Mouse (Mus musculus): ENCODE results near the gene Msn. TPM values are rescaled to one million over a fixed set of nuclear protein-coding genes. Genes with fewer than 3 reads are reported as not detected.

Gene Msn
- total and polyA plus RNA-seq, 3 experiments = 91.3 to 112 (median 108) TPM

GRCm38 (mm10) chrX:96133260-96133659 is 37.4 kb downstream of the Msn start:
- TF ChIP-seq EP300 (IDR thresholded peaks at IDR 0.05; ENCODE audit: insufficient read depth, low read depth, low read length) (peak; percentile 73; the same call in 1 of the 2 replicates), POLR2A (IDR thresholded peaks at IDR 0.05; ENCODE audit: insufficient read depth, low read depth, low read length) (no peak), CTCF (IDR thresholded peaks at IDR 0.05) (peak; percentile 72)
- WGBS = 14% methylated on average over 2 of the region's 2 CpGs
- intact Hi-C loops (cut with DNase I) = loop anchor here (1.0 kb wide), 1 partner anchor 112 kb away; no protein-coding TSS in a partner anchor
- Histone ChIP-seq H3K4me3 (no peak overlapping the region), H3K9ac (ENCODE audit: low read depth, low read length) (no peak overlapping the region), H3K36me3 (ENCODE audit: control insufficient read depth, insufficient read depth, low read length) (peaks cover 44% of the 10 kb centered on the region), H3K27me3 (ENCODE audit: control insufficient read depth, insufficient read depth, low read length) (no peaks in the 10 kb centered on the region), H3K79me2 (replicated peaks; ENCODE audit: control insufficient read depth, insufficient read depth, low read length) (no peaks in the 10 kb centered on the region), H3K27ac (peak overlapping the region; percentile 72), H3K4me1 (ENCODE audit: control insufficient read depth, insufficient read depth, low read length) (peaks cover 28% of the 10 kb centered on the region)
- DNase-seq = peak; percentile 51 to 76

- intact Hi-C loops (cut with DNase I) = no loop called here
- Histone ChIP-seq H3K27ac (peak overlapping the region; percentile 72), H3K36me3 (ENCODE audit: control insufficient read depth, insufficient read depth, low read length) (peaks cover 37% of the 10 kb centered on the region), H3K27me3 (ENCODE audit: control insufficient read depth, insufficient read depth, low read length) (no peaks in the 10 kb centered on the region), H3K9ac (ENCODE audit: low read depth, low read length) (no peak overlapping the region), H3K4me1 (ENCODE audit: control insufficient read depth, insufficient read depth, low read length) (peaks cover 21% of the 10 kb centered on the region), H3K79me2 (replicated peaks; ENCODE audit: control insufficient read depth, insufficient read depth, low read length) (no peaks in the 10 kb centered on the region), H3K4me3 (no peak overlapping the region)
- DNase-seq = no peak
- WGBS = 30% methylated on average over 5 of the region's 5 CpGs
- TF ChIP-seq EP300 (IDR thresholded peaks at IDR 0.05; ENCODE audit: insufficient read depth, low read depth, low read length) = no peak
Observed at GRCm38 (mm10) chrX:96134243-96134661, 38.4 kb downstream of the Msn start.

- Histone ChIP-seq H3K27me3 (ENCODE audit: control insufficient read depth, insufficient read depth, low read length) (no peaks in the 10 kb centered on the region), H3K9ac (ENCODE audit: low read depth, low read length) (no peak overlapping the region), H3K27ac (peak overlapping the region; percentile 68), H3K36me3 (ENCODE audit: control insufficient read depth, insufficient read depth, low read length) (peaks cover 35% of the 10 kb centered on the region), H3K4me3 (no peak overlapping the region), H3K79me2 (replicated peaks; ENCODE audit: control insufficient read depth, insufficient read depth, low read length) (no peaks in the 10 kb centered on the region), H3K4me1 (ENCODE audit: control insufficient read depth, insufficient read depth, low read length) (peaks cover 17% of the 10 kb centered on the region)
- intact Hi-C loops (cut with DNase I) = no loop called here
- TF ChIP-seq EP300 (IDR thresholded peaks at IDR 0.05; ENCODE audit: insufficient read depth, low read depth, low read length) = no peak
- TF ChIP-seq CTCF (IDR thresholded peaks at IDR 0.05) = no peak
- no peak for TF ChIP-seq POLR2A (IDR thresholded peaks at IDR 0.05; ENCODE audit: insufficient read depth, low read depth, low read length)
- 33% methylated on average over 6 of the region's 6 CpGs for WGBS
- DNase-seq = no peak
Observed at GRCm38 (mm10) chrX:96134840-96135580, 39.2 kb downstream of the Msn start.

- H3K27ac ChIP-seq = peak overlapping the region; percentile 68; the same call in 1 of the 2 replicates
- no peak overlapping the region for H3K4me3 ChIP-seq
- H3K36me3 ChIP-seq (ENCODE audit: control insufficient read depth, insufficient read depth, low read length) = peaks cover 35% of the 10 kb centered on the region
- no peak overlapping the region for H3K9ac ChIP-seq (ENCODE audit: low read depth, low read length)
- no peaks in the 10 kb centered on the region for H3K79me2 ChIP-seq (replicated peaks; ENCODE audit: control insufficient read depth, insufficient read depth, low read length)
- 63% methylated on average over 4 of the region's 4 CpGs for WGBS
- no peaks in the 10 kb centered on the region for H3K27me3 ChIP-seq (ENCODE audit: control insufficient read depth, insufficient read depth, low read length)
- TF ChIP-seq CTCF (IDR thresholded peaks at IDR 0.05) (no peak), POLR2A (IDR thresholded peaks at IDR 0.05; ENCODE audit: insufficient read depth, low read depth, low read length) (no peak), EP300 (IDR thresholded peaks at IDR 0.05; ENCODE audit: insufficient read depth, low read depth, low read length) (no peak)
- peaks cover 12% of the 10 kb centered on the region for H3K4me1 ChIP-seq (ENCODE audit: control insufficient read depth, insufficient read depth, low read length)
- DNase-seq = no peak
- intact Hi-C loops (cut with DNase I) = no loop called here
Observed at GRCm38 (mm10) chrX:96135581-96135980, 39.7 kb downstream of the Msn start.

GRCm38 (mm10) chrX:96139262-96139661 is 43.4 kb downstream of the Msn start:
- intact Hi-C loops (cut with DNase I) = loop anchor here (2.0 kb wide), 1 partner anchor 42 kb away; the partner anchor contains the start of gene Msn
- WGBS = 47% methylated on average over 2 of the region's 2 CpGs
- Histone ChIP-seq H3K4me1 (ENCODE audit: control insufficient read depth, insufficient read depth, low read length) (peaks cover 3% of the 10 kb centered on the region), H3K36me3 (ENCODE audit: control insufficient read depth, insufficient read depth, low read length) (peaks cover 8% of the 10 kb centered on the region), H3K4me3 (no peak overlapping the region), H3K79me2 (replicated peaks; ENCODE audit: control insufficient read depth, insufficient read depth, low read length) (no peaks in the 10 kb centered on the region), H3K9ac (ENCODE audit: low read depth, low read length) (no peak overlapping the region), H3K27ac (no peak overlapping the region), H3K27me3 (ENCODE audit: control insufficient read depth, insufficient read depth, low read length) (no peaks in the 10 kb centered on the region)
- no peak for DNase-seq
- no peak for TF ChIP-seq EP300 (IDR thresholded peaks at IDR 0.05; ENCODE audit: insufficient read depth, low read depth, low read length)
- TF ChIP-seq CTCF (IDR thresholded peaks at IDR 0.05) = no peak
- no peak for TF ChIP-seq POLR2A (IDR thresholded peaks at IDR 0.05; ENCODE audit: insufficient read depth, low read depth, low read length)

GRCm38 (mm10) chrX:96144960-96145488 is 49.2 kb downstream of the Msn start:
- intact Hi-C loops (cut with DNase I) = no loop called here
- TF ChIP-seq CTCF (IDR thresholded peaks at IDR 0.05) = peak; percentile 59
- TF ChIP-seq POLR2A (IDR thresholded peaks at IDR 0.05; ENCODE audit: insufficient read depth, low read depth, low read length) = no peak
- peaks cover 5% of the 10 kb centered on the region for H3K4me1 ChIP-seq (ENCODE audit: control insufficient read depth, insufficient read depth, low read length)
- H3K9ac ChIP-seq (ENCODE audit: low read depth, low read length) = no peak overlapping the region
- no peaks in the 10 kb centered on the region for H3K79me2 ChIP-seq (replicated peaks; ENCODE audit: control insufficient read depth, insufficient read depth, low read length)
- no peaks in the 10 kb centered on the region for H3K27me3 ChIP-seq (ENCODE audit: control insufficient read depth, insufficient read depth, low read length)
- H3K27ac ChIP-seq = peak overlapping the region; percentile 15; the same call in 1 of the 2 replicates
- WGBS = 53% methylated on average over 3 of the region's 3 CpGs
- no peak overlapping the region for H3K4me3 ChIP-seq
- peaks cover 8% of the 10 kb centered on the region for H3K36me3 ChIP-seq (ENCODE audit: control insufficient read depth, insufficient read depth, low read length)
- DNase-seq = peak in 1 of 2 experiments; percentile 34
